Mouse (Mus musculus) testis, adult 2 months (tissue): ENCODE results near the gene Bcl2l10. TPM values are rescaled to one million over a fixed set of nuclear protein-coding genes. Genes with fewer than 3 reads are reported as not detected.

Experiments
- H3K27ac ChIP-seq: fragments of 200-500 bp; 2 replicates; pipeline ENCODE4 v1.5.1; 2012; ENCODE audit warnings: low read depth, low read length; ENCODE audit not compliant: control insufficient read depth, insufficient read depth
- H3K27me3 ChIP-seq: fragments of 200-500 bp; 2 replicates; pipeline ENCODE4 v1.6.1; 2012; ENCODE audit warnings: mild to moderate bottlenecking, low read length, moderate library complexity; ENCODE audit not compliant: control insufficient read depth, insufficient read depth
- H3K36me3 ChIP-seq: fragments of 200-500 bp; 2 replicates; pipeline ENCODE4 v1.6.1; 2012; ENCODE audit warnings: mild to moderate bottlenecking, low read length; ENCODE audit not compliant: control insufficient read depth, insufficient read depth
- H3K4me1 ChIP-seq: fragments of 200-500 bp; 2 replicates; pipeline ENCODE4 v1.6.1; 2012; ENCODE audit warnings: low read length; ENCODE audit not compliant: control insufficient read depth, insufficient read depth
- H3K4me3 ChIP-seq: fragments of 200-500 bp; 2 replicates; pipeline ENCODE4 v1.5.1; 2012; ENCODE audit warnings: low read depth, mild to moderate bottlenecking, low read length, moderate library complexity, mixed read lengths; ENCODE audit not compliant: control insufficient read depth
- CTCF ChIP-seq: fragments of 200-500 bp; IDR thresholded peaks from 2 replicates; pipeline ENCODE4 v1.5.1; 2012; ENCODE audit warnings: low read depth, mild to moderate bottlenecking, inconsistent platforms, low read length, moderate library complexity; ENCODE audit not compliant: control insufficient read depth, insufficient read depth, insufficient replicate concordance
- POLR2A ChIP-seq: fragments of 200-500 bp; IDR thresholded peaks from 2 replicates; pipeline ENCODE4 v1.6.1; 2012; ENCODE audit warnings: low read depth, mild to moderate bottlenecking, inconsistent platforms, low read length, moderate library complexity; ENCODE audit not compliant: control insufficient read depth
- polyA plus RNA-seq: library from polyadenylated mRNA; depleted of rRNA; stranded (reverse); fragments of >200 nt; gene quantifications from 2 replicates; pipeline ENCODE4 v1.2.3, GENCODE M21; 2012

The Bcl2l10 gene
- polyA plus RNA-seq, 1 experiment, result not detected

- TF ChIP-seq POLR2A (no peak), CTCF (no peak)
- no peaks in the 10 kb centered on the region for H3K36me3 ChIP-seq
- H3K4me1 ChIP-seq, result peaks cover 7% of the 10 kb centered on the region; the same call in 1 of the 2 replicates
- H3K27ac ChIP-seq, result no peak overlapping the region
- no peak overlapping the region for H3K4me3 ChIP-seq
- H3K27me3 ChIP-seq, result no peaks in the 10 kb centered on the region
Measured at GRCm38 (mm10) chr9:75319365-75319764, 28.2 kb upstream of the Bcl2l10 start.

GRCm38 (mm10) chr9:75322099-75322885, 25.3 kb upstream of the Bcl2l10 start:
- Histone ChIP-seq H3K4me3 (no peak overlapping the region), H3K27ac (no peak overlapping the region), H3K4me1 (peaks cover 2% of the 10 kb centered on the region; the same call in 1 of the 2 replicates), H3K27me3 (no peaks in the 10 kb centered on the region), H3K36me3 (no peaks in the 10 kb centered on the region)
- TF ChIP-seq CTCF (no peak), POLR2A (no peak)

- no peak overlapping the region for H3K27ac ChIP-seq
- H3K36me3 ChIP-seq, result no peaks in the 10 kb centered on the region
- TF ChIP-seq POLR2A (no peak), CTCF (no peak)
- H3K4me3 ChIP-seq, result no peak overlapping the region
- no peaks in the 10 kb centered on the region for H3K27me3 ChIP-seq
- H3K4me1 ChIP-seq, result no peaks in the 10 kb centered on the region
Measured at GRCm38 (mm10) chr9:75328047-75328446, 19.5 kb upstream of the Bcl2l10 start.

GRCm38 (mm10) chr9:75330821-75331220, 16.7 kb upstream of the Bcl2l10 start:
- Histone ChIP-seq H3K36me3 (no peaks in the 10 kb centered on the region), H3K4me1 (no peaks in the 10 kb centered on the region)
- TF ChIP-seq POLR2A (no peak), CTCF (no peak)

GRCm38 (mm10) chr9:75334440-75334839, 13.1 kb upstream of the Bcl2l10 start:
- Histone ChIP-seq H3K4me3 (no peak overlapping the region), H3K27me3 (no peaks in the 10 kb centered on the region), H3K4me1 (no peaks in the 10 kb centered on the region), H3K36me3 (no peaks in the 10 kb centered on the region), H3K27ac (no peak overlapping the region)
- no peak for TF ChIP-seq POLR2A
- TF ChIP-seq CTCF, result peak; percentile 53; the same call in 1 of the 2 replicates

More at GRCm38 (mm10) chr9:75330821-75331220, 16.7 kb upstream of the Bcl2l10 start:
- H3K27ac ChIP-seq, result no peak overlapping the region
- H3K4me3 ChIP-seq, result no peak overlapping the region
- no peaks in the 10 kb centered on the region for H3K27me3 ChIP-seq

GRCm38 (mm10) chr9:75338016-75338415, 9.5 kb upstream of the Bcl2l10 start:
- H3K36me3 ChIP-seq, result no peaks in the 10 kb centered on the region

GRCm38 (mm10) chr9:75342433-75342832, 5.1 kb upstream of the Bcl2l10 start:
- no peaks in the 10 kb centered on the region for H3K27me3 ChIP-seq
- H3K4me3 ChIP-seq, result no peak overlapping the region
- H3K4me1 ChIP-seq, result no peaks in the 10 kb centered on the region
- TF ChIP-seq POLR2A (no peak), CTCF (no peak)
- no peak overlapping the region for H3K27ac ChIP-seq
- H3K36me3 ChIP-seq, result no peaks in the 10 kb centered on the region

More at GRCm38 (mm10) chr9:75338016-75338415, 9.5 kb upstream of the Bcl2l10 start:
- no peak overlapping the region for H3K27ac ChIP-seq
- H3K4me1 ChIP-seq, result no peaks in the 10 kb centered on the region
- H3K4me3 ChIP-seq, result no peak overlapping the region
- TF ChIP-seq POLR2A (no peak), CTCF (no peak)
- no peaks in the 10 kb centered on the region for H3K27me3 ChIP-seq
